Mouse (Mus musculus) embryo, embryonic 11.5 days (tissue): Measurements from ENCODE around the gene Gm3002.
"Not testable (repeated sequence)": the region's sequence is repeated elsewhere in the genome, so short reads cannot be mapped to it uniquely, and the experiment has no call there.

ENCODE experiments used
- DNase-seq: peaks from one replicate; pipeline ENCODE4 v3.0.0-alpha.2; 2012; ENCODE audit warnings: low read depth, low spot score

Gene Gm3002

GRCm38 (mm10) chr14:3809774-3810173, at the start of gene Gm3002:
Gm3002 (plus strand) TSS chr14:3810074.
- not testable (repeated sequence) for DNase-seq

GRCm38 (mm10) chr14:3845945-3846344, 36.1 kb downstream of the Gm3002 start, which contains the start of gene Gm3033:
Gm3033 (plus strand) TSS chr14:3846245.
- not testable (repeated sequence) for DNase-seq

- DNase-seq: not testable (repeated sequence)
Observed at GRCm38 (mm10) chr14:3883872-3884271, 74.0 kb downstream of the Gm3002 start, which contains the start of gene Gm2916. Gm2916 (plus strand) TSS chr14:3884172.

- not testable (repeated sequence) for DNase-seq
Observed at GRCm38 (mm10) chr14:3931456-3931855, 121.6 kb downstream of the Gm3002 start, which contains the start of gene Gm3029. Gm3029 (plus strand) TSS chr14:3931756.

GRCm38 (mm10) chr14:3963247-3963646, 153.4 kb downstream of the Gm3002 start, which contains the start of gene Gm3095:
Gm3095 (plus strand) TSS chr14:3963547.
- not testable (repeated sequence) for DNase-seq

- DNase-seq: not testable (repeated sequence)
Observed at GRCm38 (mm10) chr14:3998094-3998493, 188.2 kb downstream of the Gm3002 start, which contains the start of gene Gm3099. Gm3099 (plus strand) TSS chr14:3998394.
